Mouse (Mus musculus) heart, embryonic 15.5 days (tissue): ENCODE results near the gene Fggy. TPM values are rescaled to one million over a fixed set of nuclear protein-coding genes. Genes with fewer than 3 reads are reported as not detected.
A peak's percentile ranks its signal among the peaks of the same experiment; 100 is the strongest.

Source experiments
- ATAC-seq: fragments of 200-750 bp; cut with Nextera tagmentation; replicated peaks from 2 replicates; pipeline ENCODE4 v1.8.0; 2017; ENCODE audit warnings: low read depth, moderate TSS enrichment; ENCODE audit not compliant: insufficient number of reproducible peaks, insufficient read depth, low FRiP score
- H3K27ac ChIP-seq: fragments of 300-500 bp; sonication (generic); 2 replicates; pipeline ENCODE4 v1.5.1; 2015; ENCODE audit warnings: mild to moderate bottlenecking, inconsistent platforms
- H3K27me3 ChIP-seq: fragments of 300-500 bp; sonication (generic); 2 replicates; pipeline ENCODE4 v1.6.1; 2015; ENCODE audit warnings: inconsistent platforms
- H3K36me3 ChIP-seq: fragments of 300-500 bp; sonication (generic); 2 replicates; pipeline ENCODE4 v1.6.1; 2015; ENCODE audit warnings: mild to moderate bottlenecking, inconsistent platforms
- H3K4me1 ChIP-seq: fragments of 300-500 bp; sonication (generic); replicated peaks from 2 replicates; pipeline ENCODE4 v1.6.1; 2015; ENCODE audit warnings: inconsistent platforms
- H3K4me2 ChIP-seq: fragments of 300-500 bp; sonication (generic); 2 replicates; pipeline ENCODE4 v1.6.1; 2015; ENCODE audit warnings: inconsistent platforms, mild to moderate bottlenecking, moderate library complexity
- H3K4me3 ChIP-seq: fragments of 300-500 bp; sonication (generic); 2 replicates; pipeline ENCODE4 v1.5.1; 2015; ENCODE audit warnings: mild to moderate bottlenecking, inconsistent platforms
- H3K9ac ChIP-seq: fragments of 300-500 bp; sonication (generic); 2 replicates; pipeline ENCODE4 v1.6.1; 2015; ENCODE audit warnings: mild to moderate bottlenecking, inconsistent platforms
- H3K9me3 ChIP-seq: fragments of 300-500 bp; sonication (generic); replicated peaks from 2 replicates; pipeline ENCODE4 v1.6.1; 2016; ENCODE audit warnings: inconsistent platforms
- WGBS: fragments of 180-500 bp; shearing (Covaris S2); methylation state at CpG from one replicate; pipeline ENCODE4 v1.1.7; 2015; ENCODE audit warnings: mixed read lengths; 5-methylcytosine and 5-hydroxymethylcytosine counted together
- polyA plus RNA-seq: library from polyadenylated mRNA; unstranded; fragments of >200 nt; fragmentation: Nextera tagmentation; extraction: Ambion mirVana; gene quantifications from 2 replicates; pipeline ENCODE4 v1.2.1, GENCODE M21; 2015

Fggy gene
- polyA plus RNA-seq, 1 experiment from 2014 or later, result 4.5 TPM

DNA sequence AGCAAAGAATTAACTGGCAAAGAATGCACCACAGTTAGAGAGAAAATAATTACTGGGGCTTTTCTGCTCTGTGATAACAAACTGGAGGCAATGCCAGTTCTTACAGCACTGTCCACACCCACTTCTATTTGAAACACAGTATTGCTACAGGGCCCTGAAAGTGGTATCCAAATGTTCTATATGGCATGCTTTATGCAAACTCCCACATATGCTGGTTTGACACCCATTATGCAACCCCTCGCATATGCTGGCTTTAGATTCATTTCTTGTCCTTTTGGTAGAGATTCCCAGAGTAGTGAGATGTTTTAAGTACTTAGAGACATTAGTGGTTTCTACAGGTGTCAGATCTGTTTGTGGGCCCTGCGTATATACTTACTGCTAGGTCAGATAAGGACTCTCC is 109.6 kb downstream of the Fggy start:
- no peaks in the 10 kb centered on the region for H3K4me1 ChIP-seq
- WGBS, result 80% methylated on average over 2 of the region's 2 CpGs

DNA sequence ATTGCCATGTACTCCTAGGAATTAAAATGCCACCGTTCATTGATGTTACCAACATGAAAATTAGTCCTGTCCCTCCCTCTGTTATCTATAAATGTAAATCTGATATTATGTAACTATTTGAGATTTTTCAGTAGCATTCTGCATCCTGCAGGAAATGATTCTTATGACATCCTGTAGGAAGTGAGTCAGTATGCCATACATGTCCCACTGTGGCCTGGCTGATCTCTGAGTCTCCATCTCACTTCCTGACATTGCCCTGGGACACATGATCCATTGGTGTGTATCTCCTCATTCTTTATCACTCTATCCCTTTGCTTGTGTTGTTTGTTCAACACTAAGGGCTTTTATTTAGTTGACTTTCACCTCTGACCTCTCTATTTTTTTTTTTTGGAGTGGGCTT is 110.3 kb downstream of the Fggy start:
- Histone ChIP-seq H3K9ac (no peak overlapping the region), H3K4me3 (no peak overlapping the region), H3K36me3 (no peaks in the 10 kb centered on the region), H3K9me3 (no peaks in the 10 kb centered on the region), H3K4me1 (no peaks in the 10 kb centered on the region), H3K27me3 (no peaks in the 10 kb centered on the region), H3K4me2 (no peak overlapping the region), H3K27ac (no peak overlapping the region)
- 89% methylated on average over 1 of the region's 1 CpGs for WGBS
- ATAC-seq, result no peak

More for the DNA sequence above, 109.6 kb downstream of the Fggy start:
- Histone ChIP-seq H3K9me3 (no peaks in the 10 kb centered on the region), H3K27me3 (no peaks in the 10 kb centered on the region), H3K9ac (no peak overlapping the region), H3K36me3 (no peaks in the 10 kb centered on the region), H3K4me3 (no peak overlapping the region), H3K27ac (no peak overlapping the region), H3K4me2 (no peak overlapping the region)
- no peak for ATAC-seq

DNA sequence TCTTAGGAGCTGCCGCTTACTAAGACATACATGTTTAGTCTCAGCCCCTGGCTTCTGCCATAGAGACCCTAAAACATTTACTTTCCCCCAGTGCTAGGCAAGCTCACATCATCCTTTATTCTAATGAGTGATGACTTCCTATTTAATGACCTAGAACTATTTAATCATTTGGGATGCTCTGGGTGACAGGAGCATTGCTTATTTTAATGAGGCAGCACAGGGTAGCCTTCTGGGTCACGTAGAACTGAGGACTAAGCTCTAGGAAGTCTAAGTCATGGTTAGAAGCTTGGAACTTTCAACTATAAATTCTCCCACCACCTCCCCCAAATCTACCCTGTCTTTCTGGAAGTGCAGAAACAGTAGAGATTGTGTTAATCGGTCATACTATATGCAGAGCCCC is 111.2 kb downstream of the Fggy start:
- H3K4me3 ChIP-seq, result no peak overlapping the region
- ATAC-seq, result no peak

DNA sequence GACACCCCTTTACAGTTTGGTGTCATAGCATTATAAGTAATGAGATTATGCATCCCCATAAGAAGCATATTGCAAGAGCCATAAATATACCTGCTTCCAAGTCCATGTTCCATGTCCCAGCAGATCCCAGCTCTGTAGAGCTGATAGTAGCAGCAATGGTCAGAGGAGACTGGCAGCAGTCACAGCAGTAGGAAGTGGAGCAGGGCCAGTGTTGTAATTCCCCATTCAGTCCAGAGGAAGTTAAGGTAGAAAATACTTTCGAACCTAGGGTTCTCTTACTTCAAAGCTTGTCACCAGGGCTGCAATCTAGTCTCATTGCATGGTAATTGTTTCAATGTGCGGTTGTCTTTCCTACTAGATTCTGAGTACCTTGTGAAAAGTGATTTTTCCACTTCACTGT is 112.0 kb downstream of the Fggy start:
- ATAC-seq, result no peak
- Histone ChIP-seq H3K4me2 (no peak overlapping the region), H3K36me3 (no peaks in the 10 kb centered on the region), H3K27me3 (no peaks in the 10 kb centered on the region), H3K27ac (no peak overlapping the region), H3K4me3 (no peak overlapping the region), H3K9ac (no peak overlapping the region), H3K4me1 (no peaks in the 10 kb centered on the region), H3K9me3 (no peaks in the 10 kb centered on the region)
- WGBS, result 62% methylated on average over 2 of the region's 2 CpGs

More for the DNA sequence above, 111.2 kb downstream of the Fggy start:
- Histone ChIP-seq H3K9ac (no peak overlapping the region), H3K4me1 (no peaks in the 10 kb centered on the region), H3K27me3 (no peaks in the 10 kb centered on the region), H3K9me3 (no peaks in the 10 kb centered on the region), H3K36me3 (no peaks in the 10 kb centered on the region), H3K27ac (no peak overlapping the region), H3K4me2 (no peak overlapping the region)
- 84% methylated on average over 3 of the region's 3 CpGs for WGBS

DNA sequence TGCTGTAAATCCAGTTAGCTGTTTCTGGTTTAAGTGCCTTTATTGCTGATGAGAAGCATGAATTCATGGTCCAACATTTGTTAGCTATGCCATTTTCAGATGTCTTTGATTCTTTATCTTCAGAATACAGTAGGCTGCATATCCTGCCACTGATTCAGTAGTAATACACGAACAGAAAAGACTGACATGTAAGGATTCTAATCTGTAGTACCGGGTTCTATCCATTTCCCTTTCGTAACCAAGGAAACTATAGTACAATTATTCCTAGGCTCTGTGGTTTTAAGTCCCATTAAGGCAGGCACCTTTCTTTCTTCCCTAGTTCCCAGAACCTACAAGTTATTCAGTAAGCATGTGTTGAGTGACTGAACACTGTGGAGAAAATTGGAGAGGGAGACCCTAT is 113.3 kb downstream of the Fggy start:
- Histone ChIP-seq H3K4me1 (no peaks in the 10 kb centered on the region), H3K27ac (no peak overlapping the region), H3K36me3 (no peaks in the 10 kb centered on the region), H3K4me2 (no peak overlapping the region), H3K9me3 (no peaks in the 10 kb centered on the region), H3K27me3 (no peaks in the 10 kb centered on the region), H3K4me3 (no peak overlapping the region), H3K9ac (no peak overlapping the region)
- ATAC-seq, result no peak
- 76% methylated on average over 3 of the region's 3 CpGs for WGBS

DNA sequence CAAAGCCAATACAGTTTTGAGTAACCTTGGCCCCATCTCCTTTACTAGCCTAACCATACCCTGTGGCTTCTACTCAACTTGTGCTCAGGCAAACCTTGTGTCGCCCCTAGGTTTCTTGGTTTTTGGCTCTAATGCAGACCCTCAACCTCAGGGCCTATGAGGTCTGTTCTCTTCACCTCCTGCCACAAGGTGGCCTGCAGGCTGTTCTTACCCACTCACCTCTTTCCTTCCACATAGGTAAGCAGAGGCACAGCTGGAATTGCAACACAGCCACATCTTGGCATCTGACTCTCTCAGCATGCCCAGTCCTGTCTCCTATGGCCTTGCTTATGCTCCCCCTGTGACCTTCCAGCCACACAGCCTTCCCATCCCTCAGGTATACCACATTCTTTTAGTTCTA is 114.7 kb downstream of the Fggy start:
- H3K27ac ChIP-seq, result no peak overlapping the region
- no peak for ATAC-seq
- no peaks in the 10 kb centered on the region for H3K9me3 ChIP-seq
- no peaks in the 10 kb centered on the region for H3K36me3 ChIP-seq
- 87% methylated on average over 1 of the region's 1 CpGs for WGBS
- H3K4me2 ChIP-seq, result no peak overlapping the region
- H3K4me3 ChIP-seq, result no peak overlapping the region
- no peak overlapping the region for H3K9ac ChIP-seq
- H3K4me1 ChIP-seq, result no peaks in the 10 kb centered on the region
- H3K27me3 ChIP-seq, result no peaks in the 10 kb centered on the region

DNA sequence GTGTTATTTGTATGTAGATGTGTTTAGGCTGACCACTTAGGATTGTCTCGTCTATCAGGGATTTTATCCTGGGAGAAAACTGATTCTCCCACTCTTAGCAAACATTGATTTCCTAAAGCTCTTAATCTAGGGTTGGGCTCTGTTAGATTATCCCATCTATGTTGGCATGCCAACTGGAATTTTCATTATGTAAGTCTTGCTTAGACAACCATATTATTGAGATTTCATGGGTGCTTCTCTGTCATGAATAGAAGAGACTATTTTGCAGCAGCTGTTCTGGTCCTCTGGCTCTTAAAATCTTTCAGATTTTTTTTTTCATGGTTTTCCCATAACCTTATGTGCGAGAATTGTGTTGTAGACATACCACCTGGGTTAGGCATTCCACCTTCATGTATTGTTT is 119.1 kb downstream of the Fggy start:
- Histone ChIP-seq H3K4me2 (no peak overlapping the region), H3K27me3 (no peaks in the 10 kb centered on the region), H3K4me1 (no peaks in the 10 kb centered on the region), H3K27ac (no peak overlapping the region), H3K9me3 (no peaks in the 10 kb centered on the region), H3K4me3 (no peak overlapping the region), H3K36me3 (no peaks in the 10 kb centered on the region), H3K9ac (no peak overlapping the region)
- WGBS, result 83% methylated on average over 2 of the region's 2 CpGs
- ATAC-seq, result no peak

DNA sequence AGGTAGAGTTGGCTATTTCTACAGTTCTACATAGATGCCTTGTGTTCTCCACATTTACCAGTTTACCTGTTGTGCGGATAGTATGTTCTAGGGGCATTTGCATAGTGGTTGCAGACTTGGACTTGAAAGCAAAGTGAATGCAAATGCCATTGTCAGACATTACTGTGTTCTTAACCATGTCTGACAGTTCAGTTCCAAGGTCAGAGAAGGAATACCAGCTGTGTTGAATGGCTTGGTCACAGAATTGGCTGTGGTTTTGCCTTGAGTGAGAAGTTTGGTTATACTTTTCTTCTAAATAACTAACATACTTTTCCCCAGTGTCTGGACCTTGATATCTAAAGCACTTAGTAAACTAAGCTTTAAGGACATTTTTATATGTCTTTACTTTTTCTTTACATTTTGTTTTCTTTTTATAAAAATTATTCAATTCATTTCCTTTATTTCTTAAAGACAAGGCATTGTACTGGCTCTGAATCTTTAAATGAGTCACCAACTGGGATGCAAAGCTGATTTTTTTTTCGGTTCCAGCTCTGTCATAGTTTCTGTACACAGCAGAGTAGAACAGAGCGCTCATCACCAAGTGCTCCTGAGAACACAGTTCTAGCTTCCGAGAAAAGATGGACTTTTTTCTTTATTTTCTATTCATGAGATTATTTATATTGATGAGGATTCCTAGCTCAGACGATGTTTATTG is 123.6 kb downstream of the Fggy start:
- H3K36me3 ChIP-seq, result no peaks in the 10 kb centered on the region
- no peak overlapping the region for H3K4me3 ChIP-seq
- no peak overlapping the region for H3K4me2 ChIP-seq
- no peaks in the 10 kb centered on the region for H3K9me3 ChIP-seq
- H3K4me1 ChIP-seq, result peaks cover 13% of the 10 kb centered on the region
- H3K27ac ChIP-seq, result no peak overlapping the region
- H3K9ac ChIP-seq, result no peak overlapping the region
- H3K27me3 ChIP-seq, result no peaks in the 10 kb centered on the region
- no peak for ATAC-seq
- 85% methylated on average over 5 of the region's 5 CpGs for WGBS

DNA sequence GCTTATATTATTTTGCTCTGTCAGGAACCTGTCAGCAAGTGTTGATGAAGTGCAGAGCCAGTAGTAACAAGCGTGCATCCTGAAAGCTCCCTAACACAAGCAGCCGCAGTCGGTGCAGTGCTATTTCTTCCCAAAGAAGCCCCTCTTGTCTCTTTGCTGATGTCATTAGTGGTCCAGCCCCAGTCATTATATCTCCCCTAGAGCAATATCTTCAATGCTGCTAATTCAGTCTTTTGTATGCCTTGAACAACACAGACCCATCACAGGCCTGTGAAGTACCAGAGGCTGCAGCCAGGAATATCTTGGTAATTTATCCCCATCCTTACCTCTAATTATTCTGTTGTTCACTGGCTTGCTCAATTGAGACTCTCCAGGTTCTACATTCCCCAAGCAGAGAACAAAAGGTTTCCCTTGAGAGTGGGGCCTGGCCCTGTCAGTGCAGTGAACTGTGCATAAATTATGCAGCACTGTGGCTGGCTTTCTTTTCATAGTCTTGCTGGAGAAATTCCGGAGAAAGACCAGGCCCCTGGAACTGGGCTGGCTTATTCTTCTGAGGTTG is 127.3 kb downstream of the Fggy start:
- Histone ChIP-seq H3K27ac (peak overlapping the region; percentile 37; the same call in 1 of the 2 replicates), H3K36me3 (no peaks in the 10 kb centered on the region), H3K4me2 (no peak overlapping the region), H3K4me1 (peaks cover 13% of the 10 kb centered on the region), H3K27me3 (no peaks in the 10 kb centered on the region), H3K9ac (no peak overlapping the region), H3K4me3 (no peak overlapping the region), H3K9me3 (no peaks in the 10 kb centered on the region)
- ATAC-seq, result no peak
- WGBS, result 20% methylated on average over 4 of the region's 4 CpGs

DNA sequence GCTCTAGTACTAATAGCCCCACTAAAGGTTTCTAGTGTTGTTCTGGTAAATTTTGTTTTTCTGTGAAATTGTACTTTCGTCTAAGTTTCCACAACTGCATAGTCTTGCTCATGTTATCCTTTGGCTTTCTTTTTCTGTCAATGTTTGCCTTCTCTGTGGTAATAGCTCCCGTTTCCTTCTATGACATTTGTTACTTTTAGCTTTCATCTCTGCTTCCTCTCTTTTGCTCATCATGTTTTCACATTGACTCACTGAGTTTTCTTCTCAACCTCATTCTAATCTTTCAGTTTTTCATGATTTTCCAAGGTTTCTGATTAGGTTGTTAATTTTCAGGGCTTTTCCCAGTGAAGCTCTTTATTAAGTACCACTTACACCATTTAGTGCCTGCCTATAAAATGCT is 129.5 kb downstream of the Fggy start:
- ATAC-seq, result no peak
- no peaks in the 10 kb centered on the region for H3K27me3 ChIP-seq
- no peak overlapping the region for H3K4me2 ChIP-seq
- no peaks in the 10 kb centered on the region for H3K9me3 ChIP-seq
- no peak overlapping the region for H3K9ac ChIP-seq
- H3K4me3 ChIP-seq, result no peak overlapping the region
- H3K36me3 ChIP-seq, result no peaks in the 10 kb centered on the region
- WGBS, result 78% methylated on average over 2 of the region's 2 CpGs
- H3K4me1 ChIP-seq, result peaks cover 13% of the 10 kb centered on the region
- H3K27ac ChIP-seq, result no peak overlapping the region

DNA sequence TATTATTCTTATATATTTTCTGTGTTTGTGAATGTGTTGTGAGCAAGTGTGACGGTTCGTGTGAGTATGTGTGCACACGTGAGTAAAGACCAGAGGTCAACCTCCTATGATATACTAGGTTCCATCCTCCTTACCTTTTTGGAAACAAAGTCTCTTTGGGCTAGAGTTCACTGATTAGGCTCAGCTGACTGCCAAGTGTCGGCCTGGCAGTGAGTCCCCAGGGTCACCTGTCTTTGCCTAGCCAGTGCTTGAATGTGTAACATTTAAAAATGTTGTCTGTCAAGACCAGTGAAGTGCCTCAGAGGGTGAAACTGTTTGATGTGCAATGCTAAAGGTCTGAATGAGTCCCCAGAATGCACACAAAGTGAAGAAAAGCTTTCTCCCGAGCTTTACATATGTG is 130.0 kb downstream of the Fggy start:
- H3K27me3 ChIP-seq, result no peaks in the 10 kb centered on the region
- H3K4me2 ChIP-seq, result no peak overlapping the region
- H3K4me3 ChIP-seq, result no peak overlapping the region
- H3K27ac ChIP-seq, result no peak overlapping the region
- no peaks in the 10 kb centered on the region for H3K9me3 ChIP-seq
- no peak for ATAC-seq
- no peak overlapping the region for H3K9ac ChIP-seq
- WGBS, result 86% methylated on average over 5 of the region's 5 CpGs
- peaks cover 13% of the 10 kb centered on the region for H3K4me1 ChIP-seq
- no peaks in the 10 kb centered on the region for H3K36me3 ChIP-seq

DNA sequence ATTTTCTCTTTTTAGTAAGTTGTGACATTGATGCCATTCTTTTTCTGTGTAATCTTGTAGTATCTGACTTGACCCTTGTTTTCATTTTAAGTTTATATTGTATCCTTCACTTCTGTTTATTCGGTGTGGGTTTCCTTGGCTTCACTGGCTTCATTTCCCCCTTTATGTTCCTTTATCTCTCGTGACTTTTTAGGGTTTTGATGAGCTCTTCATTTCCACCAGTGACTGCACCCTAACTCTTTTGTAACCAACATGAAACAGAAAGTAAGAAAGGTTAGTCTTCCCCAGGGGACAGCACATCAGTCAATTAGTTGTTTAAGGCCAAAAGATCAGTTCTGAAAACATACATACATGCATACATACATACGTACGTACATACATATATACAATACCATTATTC is 130.9 kb downstream of the Fggy start:
- no peak for ATAC-seq
- Histone ChIP-seq H3K4me2 (no peak overlapping the region), H3K36me3 (no peaks in the 10 kb centered on the region), H3K9me3 (no peaks in the 10 kb centered on the region), H3K27me3 (no peaks in the 10 kb centered on the region), H3K4me3 (no peak overlapping the region), H3K9ac (no peak overlapping the region), H3K4me1 (peaks cover 13% of the 10 kb centered on the region), H3K27ac (no peak overlapping the region)
- 87% methylated on average over 4 of the region's 4 CpGs for WGBS
